Mouse (Mus musculus) lung, postnatal 0 days (tissue): ENCODE measurements at regions not wholly inside any gene's neighbourhood (a gene's known extent, or its start where the extent isn't known, plus 50 kb on each side); places are given as distances from the start of the nearest gene placed in this dataset.

Experiments used
- CTCF ChIP-seq: IDR thresholded peaks from 2 replicates; pipeline ENCODE4 v1.5.1; 2016; ENCODE audit warnings: antibody characterized with exemption, mild to moderate bottlenecking
- EP300 ChIP-seq: IDR thresholded peaks from 2 replicates; pipeline ENCODE4 v1.6.1; 2016; ENCODE audit warnings: antibody characterized with exemption, mild to moderate bottlenecking, control low read depth

GRCm38 (mm10) chr11:114291258-114291657 lies 224.4 kb upstream of the Sdk2 start:
- no peak for TF ChIP-seq EP300
- TF ChIP-seq CTCF = no peak
